Mouse (Mus musculus) limb, embryonic 11.5 days (tissue): ENCODE results near the gene Specc1. TPM values are rescaled to one million over a fixed set of nuclear protein-coding genes. Genes with fewer than 3 reads are reported as not detected.
A peak's percentile ranks its signal among the peaks of the same experiment; 100 is the strongest.

Source experiments
- ATAC-seq: fragments of 200-750 bp; cut with Nextera tagmentation; 2 replicates; pipeline ENCODE4 v1.8.0; 2017; ENCODE audit warnings: low read depth; ENCODE audit not compliant: insufficient number of reproducible peaks, low FRiP score, low TSS enrichment
- DNase-seq: peaks from one replicate; pipeline ENCODE4 v3.0.0-alpha.2; 2015; ENCODE audit warnings: low spot score
- H3K27ac ChIP-seq: fragments of 300-500 bp; sonication (generic); replicated peaks from 2 replicates; pipeline ENCODE4 v1.5.1; 2014; ENCODE audit warnings: low read depth, mild to moderate bottlenecking, low read length
- H3K27me3 ChIP-seq: fragments of 300-500 bp; sonication (generic); 2 replicates; pipeline ENCODE4 v1.6.1; 2014; ENCODE audit warnings: mild to moderate bottlenecking, low read length, mixed read lengths; ENCODE audit not compliant: control insufficient read depth, insufficient read depth
- H3K36me3 ChIP-seq: fragments of 300-500 bp; sonication (generic); 2 replicates; pipeline ENCODE4 v1.6.1; 2014; ENCODE audit warnings: mild to moderate bottlenecking, low read length, moderate library complexity, mixed read lengths; ENCODE audit not compliant: control insufficient read depth, insufficient read depth
- H3K4me1 ChIP-seq: fragments of 300-500 bp; sonication (generic); 2 replicates; pipeline ENCODE4 v1.6.1; 2014; ENCODE audit warnings: low read length, mixed read lengths; ENCODE audit not compliant: control insufficient read depth, insufficient read depth
- H3K4me2 ChIP-seq: fragments of 300-500 bp; sonication (generic); 2 replicates; pipeline ENCODE4 v1.6.1; 2014; ENCODE audit warnings: low read depth, mild to moderate bottlenecking, moderate library complexity; ENCODE audit not compliant: severe bottlenecking
- H3K4me3 ChIP-seq: fragments of 300-500 bp; sonication (generic); 2 replicates; pipeline ENCODE4 v1.5.1; 2014; ENCODE audit warnings: low read depth, low read length
- H3K9ac ChIP-seq: fragments of 300-500 bp; sonication (generic); 2 replicates; pipeline ENCODE4 v1.6.1; 2014; ENCODE audit warnings: mild to moderate bottlenecking, low read length
- H3K9me3 ChIP-seq: fragments of 300-500 bp; sonication (generic); 2 replicates; pipeline ENCODE4 v1.6.1; 2016; ENCODE audit warnings: low read length; ENCODE audit not compliant: control insufficient read depth
- WGBS: fragments of 180-500 bp; shearing (Covaris S2); extraction: QIAGEN DNeasy Blood & Tissue Kit; methylation state at CpG from one replicate; pipeline ENCODE4 v1.1.7; 2014; 5-methylcytosine and 5-hydroxymethylcytosine counted together
- polyA plus RNA-seq: library from polyadenylated mRNA; unstranded; fragments of >200 nt; fragmentation: Nextera tagmentation; extraction: Ambion mirVana; gene quantifications from 2 replicates; pipeline ENCODE4 v1.2.1, GENCODE M21; 2014

Gene Specc1
- 17.6 and 17.8 TPM in 2 replicates for polyA plus RNA-seq

- Histone ChIP-seq H3K27me3 (peaks cover 19% of the 10 kb centered on the region), H3K4me1 (no peaks in the 10 kb centered on the region), H3K36me3 (no peaks in the 10 kb centered on the region), H3K4me3 (peak within 1 kb of the TSS; percentile 59), H3K9ac (peak within 1 kb of the TSS; percentile 43), H3K9me3 (no peaks in the 10 kb centered on the region), H3K27ac (no peak within 1 kb of the TSS), H3K4me2 (peak within 1 kb of the TSS; percentile 100)
- WGBS, result under 1% methylated on average over 57 of the region's 58 CpGs
- ATAC-seq, result peak; percentile 78; the same call in 1 of the 2 replicates
- peak; percentile 96 for DNase-seq
Measured at GRCm38 (mm10) chr11:61956572-61957295, at the start of gene Specc1. TSS of gene Specc1 (plus strand) at chr11:61956763.

- Histone ChIP-seq H3K27me3 (no peaks in the 10 kb centered on the region), H3K4me3 (no peak overlapping the region), H3K9me3 (no peaks in the 10 kb centered on the region), H3K4me2 (no peak overlapping the region), H3K4me1 (no peaks in the 10 kb centered on the region), H3K27ac (no peak overlapping the region), H3K36me3 (peaks cover 7% of the 10 kb centered on the region; the same call in 1 of the 2 replicates), H3K9ac (no peak overlapping the region)
- DNase-seq, result no peak
- no peak for ATAC-seq
Measured at GRCm38 (mm10) chr11:61908315-61908714, 48.2 kb upstream of the Specc1 start.

- WGBS, result 97% methylated on average over 3 of the region's 3 CpGs
Measured at GRCm38 (mm10) chr11:61919702-61920101, 36.9 kb upstream of the Specc1 start.

GRCm38 (mm10) chr11:61923309-61923708 lies 33.3 kb upstream of the Specc1 start:
- Histone ChIP-seq H3K27ac (no peak overlapping the region), H3K27me3 (no peaks in the 10 kb centered on the region), H3K9ac (no peak overlapping the region), H3K4me1 (no peaks in the 10 kb centered on the region), H3K9me3 (no peaks in the 10 kb centered on the region), H3K4me3 (no peak overlapping the region), H3K4me2 (no peak overlapping the region), H3K36me3 (peaks cover 2% of the 10 kb centered on the region; the same call in 1 of the 2 replicates)
- ATAC-seq (no peak), DNase-seq (no peak)
- WGBS, result 93% methylated on average over 1 of the region's 1 CpGs

More at GRCm38 (mm10) chr11:61919702-61920101, 36.9 kb upstream of the Specc1 start:
- Histone ChIP-seq H3K36me3 (peaks cover 4% of the 10 kb centered on the region; the same call in 1 of the 2 replicates), H3K9me3 (no peaks in the 10 kb centered on the region), H3K4me2 (no peak overlapping the region), H3K4me1 (no peaks in the 10 kb centered on the region), H3K27ac (no peak overlapping the region), H3K9ac (no peak overlapping the region), H3K27me3 (no peaks in the 10 kb centered on the region), H3K4me3 (no peak overlapping the region)
- DNase-seq (no peak), ATAC-seq (no peak)

- no peak for DNase-seq
- Histone ChIP-seq H3K4me3 (peak overlapping the region; percentile 78), H3K4me2 (peak overlapping the region; percentile 53), H3K27me3 (no peaks in the 10 kb centered on the region), H3K27ac (peak overlapping the region; percentile 84), H3K9me3 (no peaks in the 10 kb centered on the region), H3K4me1 (no peaks in the 10 kb centered on the region), H3K9ac (peak overlapping the region; percentile 82), H3K36me3 (no peaks in the 10 kb centered on the region)
- ATAC-seq, result peak; percentile 79; the same call in 1 of the 2 replicates
- 2% methylated on average over 44 of the region's 47 CpGs for WGBS
Measured at GRCm38 (mm10) chr11:61929323-61930097, 27.1 kb upstream of the Specc1 start.

- no peaks in the 10 kb centered on the region for H3K36me3 ChIP-seq
- WGBS, result under 1% methylated on average over 39 of the region's 43 CpGs
- H3K9me3 ChIP-seq, result no peaks in the 10 kb centered on the region
- H3K4me2 ChIP-seq, result peak within 1 kb of the TSS; percentile 53
- H3K4me1 ChIP-seq, result no peaks in the 10 kb centered on the region
- ATAC-seq (peak; percentile 92), DNase-seq (peak; percentile 95)
- peak within 1 kb of the TSS; percentile 84 for H3K27ac ChIP-seq
- H3K27me3 ChIP-seq, result no peaks in the 10 kb centered on the region
- peak within 1 kb of the TSS; percentile 78 for H3K4me3 ChIP-seq
- peak within 1 kb of the TSS; percentile 82 for H3K9ac ChIP-seq
Measured at GRCm38 (mm10) chr11:61930098-61930517, 26.5 kb upstream of the Specc1 start, which contains the start of gene Akap10. TSS of gene Akap10 (minus strand) at chr11:61930252.

- peak overlapping the region; percentile 53 for H3K4me2 ChIP-seq
- H3K4me1 ChIP-seq, result no peaks in the 10 kb centered on the region
- H3K36me3 ChIP-seq, result no peaks in the 10 kb centered on the region
- H3K27ac ChIP-seq, result peak overlapping the region; percentile 84
- 19% methylated on average over 11 of the region's 11 CpGs for WGBS
- DNase-seq, result no peak
- peak overlapping the region; percentile 78 for H3K4me3 ChIP-seq
- ATAC-seq, result no peak
- H3K9ac ChIP-seq, result peak overlapping the region; percentile 82
- no peaks in the 10 kb centered on the region for H3K9me3 ChIP-seq
- no peaks in the 10 kb centered on the region for H3K27me3 ChIP-seq
Measured at GRCm38 (mm10) chr11:61930640-61931586, 25.6 kb upstream of the Specc1 start.
